Mouse (Mus musculus): ENCODE data around the gene Atxn1. TPM values are rescaled to one million over a fixed set of nuclear protein-coding genes. Genes with fewer than 3 reads are reported as not detected.

Atxn1 gene
- polyA plus RNA-seq, 1 experiment from 2014 or later = 8.5 TPM

- no peaks in the 10 kb centered on the region for H3K9me3 ChIP-seq
- H3K9ac ChIP-seq = no peak overlapping the region
- no peaks in the 10 kb centered on the region for H3K36me3 ChIP-seq
- peaks cover 32% of the 10 kb centered on the region for H3K4me1 ChIP-seq
- no peak overlapping the region for H3K4me3 ChIP-seq
- H3K4me2 ChIP-seq = no peak overlapping the region
- H3K27ac ChIP-seq = no peak overlapping the region
- H3K27me3 ChIP-seq = no peaks in the 10 kb centered on the region
- ATAC-seq (ENCODE audit: borderline replicate concordance, extremely low read depth, low FRiP score, low TSS enrichment) = peak; percentile 37; the same call in 1 of the 2 replicates
- 23% methylated on average over 6 of the region's 6 CpGs for WGBS
Measured at GRCm38 (mm10) chr13:45907181-45907691, 57.6 kb downstream of the Atxn1 start.

- Histone ChIP-seq H3K4me1 (peaks cover 32% of the 10 kb centered on the region), H3K36me3 (no peaks in the 10 kb centered on the region), H3K27ac (no peak overlapping the region), H3K9ac (no peak overlapping the region), H3K27me3 (no peaks in the 10 kb centered on the region), H3K4me2 (peak overlapping the region; percentile 3; the same call in 1 of the 2 replicates), H3K9me3 (no peaks in the 10 kb centered on the region), H3K4me3 (no peak overlapping the region)
- no peak for ATAC-seq (ENCODE audit: borderline replicate concordance, extremely low read depth, low FRiP score, low TSS enrichment)
- 35% methylated on average over 10 of the region's 10 CpGs for WGBS
Measured at GRCm38 (mm10) chr13:45906438-45907166, 58.2 kb downstream of the Atxn1 start.

GRCm38 (mm10) chr13:45904955-45905354 is 59.9 kb downstream of the Atxn1 start:
- H3K4me1 ChIP-seq = peaks cover 32% of the 10 kb centered on the region
- no peaks in the 10 kb centered on the region for H3K36me3 ChIP-seq
- H3K9ac ChIP-seq = no peak overlapping the region
- no peak for ATAC-seq (ENCODE audit: borderline replicate concordance, extremely low read depth, low FRiP score, low TSS enrichment)
- no peaks in the 10 kb centered on the region for H3K27me3 ChIP-seq
- 41% methylated on average over 4 of the region's 4 CpGs for WGBS
- H3K4me2 ChIP-seq = no peak overlapping the region
- no peaks in the 10 kb centered on the region for H3K9me3 ChIP-seq
- no peak overlapping the region for H3K4me3 ChIP-seq
- no peak overlapping the region for H3K27ac ChIP-seq

GRCm38 (mm10) chr13:45904456-45904855 is 60.4 kb downstream of the Atxn1 start:
- no peak for ATAC-seq (ENCODE audit: borderline replicate concordance, extremely low read depth, low FRiP score, low TSS enrichment)
- 57% methylated on average over 4 of the region's 4 CpGs for WGBS

GRCm38 (mm10) chr13:45903519-45904274 is 61.1 kb downstream of the Atxn1 start:
- 63% methylated on average over 12 of the region's 12 CpGs for WGBS
- Histone ChIP-seq H3K27ac (no peak overlapping the region), H3K9ac (no peak overlapping the region), H3K4me1 (peaks cover 32% of the 10 kb centered on the region), H3K9me3 (no peaks in the 10 kb centered on the region), H3K36me3 (no peaks in the 10 kb centered on the region), H3K4me3 (no peak overlapping the region), H3K4me2 (no peak overlapping the region), H3K27me3 (no peaks in the 10 kb centered on the region)
- ATAC-seq (ENCODE audit: borderline replicate concordance, extremely low read depth, low FRiP score, low TSS enrichment) = no peak

More at GRCm38 (mm10) chr13:45904456-45904855, 60.4 kb downstream of the Atxn1 start:
- no peaks in the 10 kb centered on the region for H3K9me3 ChIP-seq
- H3K4me2 ChIP-seq = no peak overlapping the region
- H3K9ac ChIP-seq = no peak overlapping the region
- H3K4me1 ChIP-seq = peaks cover 32% of the 10 kb centered on the region
- H3K27me3 ChIP-seq = no peaks in the 10 kb centered on the region
- H3K4me3 ChIP-seq = no peak overlapping the region
- no peaks in the 10 kb centered on the region for H3K36me3 ChIP-seq
- H3K27ac ChIP-seq = no peak overlapping the region

- 98% methylated on average over 5 of the region's 5 CpGs for WGBS
- H3K27ac ChIP-seq = no peak overlapping the region
- H3K9me3 ChIP-seq = no peaks in the 10 kb centered on the region
- no peak overlapping the region for H3K4me3 ChIP-seq
- H3K9ac ChIP-seq = no peak overlapping the region
- H3K27me3 ChIP-seq = no peaks in the 10 kb centered on the region
- no peak overlapping the region for H3K4me2 ChIP-seq
- H3K4me1 ChIP-seq = peaks cover 30% of the 10 kb centered on the region
- no peak for ATAC-seq (ENCODE audit: borderline replicate concordance, extremely low read depth, low FRiP score, low TSS enrichment)
- no peaks in the 10 kb centered on the region for H3K36me3 ChIP-seq
Measured at GRCm38 (mm10) chr13:45902457-45902856, 62.4 kb downstream of the Atxn1 start.

GRCm38 (mm10) chr13:45900776-45901175 is 64.0 kb downstream of the Atxn1 start:
- no peak overlapping the region for H3K4me2 ChIP-seq
- no peak overlapping the region for H3K27ac ChIP-seq
- peaks cover 17% of the 10 kb centered on the region for H3K4me1 ChIP-seq
- H3K27me3 ChIP-seq = no peaks in the 10 kb centered on the region
- no peaks in the 10 kb centered on the region for H3K36me3 ChIP-seq
- no peak for ATAC-seq (ENCODE audit: borderline replicate concordance, extremely low read depth, low FRiP score, low TSS enrichment)
- no peak overlapping the region for H3K9ac ChIP-seq
- no peak overlapping the region for H3K4me3 ChIP-seq
- 47% methylated on average over 8 of the region's 8 CpGs for WGBS
- H3K9me3 ChIP-seq = no peaks in the 10 kb centered on the region

GRCm38 (mm10) chr13:45897571-45897970 is 67.2 kb downstream of the Atxn1 start:
- WGBS = 36% methylated on average over 2 of the region's 2 CpGs
- H3K27ac ChIP-seq = no peak overlapping the region
- ATAC-seq (ENCODE audit: borderline replicate concordance, extremely low read depth, low FRiP score, low TSS enrichment) = no peak

GRCm38 (mm10) chr13:45894760-45895159 is 70.0 kb downstream of the Atxn1 start:
- H3K9ac ChIP-seq = no peak overlapping the region
- no peak overlapping the region for H3K27ac ChIP-seq
- no peak overlapping the region for H3K4me2 ChIP-seq
- no peak overlapping the region for H3K4me3 ChIP-seq
- peaks cover 8% of the 10 kb centered on the region; the same call in 1 of the 2 replicates for H3K4me1 ChIP-seq
- no peaks in the 10 kb centered on the region for H3K36me3 ChIP-seq
- no peaks in the 10 kb centered on the region for H3K9me3 ChIP-seq
- ATAC-seq (ENCODE audit: borderline replicate concordance, extremely low read depth, low FRiP score, low TSS enrichment) = no peak
- no peaks in the 10 kb centered on the region for H3K27me3 ChIP-seq
- 64% methylated on average over 10 of the region's 10 CpGs for WGBS

More at GRCm38 (mm10) chr13:45897571-45897970, 67.2 kb downstream of the Atxn1 start:
- Histone ChIP-seq H3K27me3 (no peaks in the 10 kb centered on the region), H3K9me3 (no peaks in the 10 kb centered on the region), H3K36me3 (no peaks in the 10 kb centered on the region), H3K4me1 (peaks cover 8% of the 10 kb centered on the region; the same call in 1 of the 2 replicates), H3K4me2 (no peak overlapping the region), H3K4me3 (no peak overlapping the region), H3K9ac (no peak overlapping the region)

GRCm38 (mm10) chr13:45894234-45894633 is 70.6 kb downstream of the Atxn1 start:
- no peaks in the 10 kb centered on the region for H3K9me3 ChIP-seq
- H3K36me3 ChIP-seq = no peaks in the 10 kb centered on the region
- no peak overlapping the region for H3K9ac ChIP-seq
- H3K4me1 ChIP-seq = peaks cover 8% of the 10 kb centered on the region; the same call in 1 of the 2 replicates
- H3K4me2 ChIP-seq = no peak overlapping the region
- no peak overlapping the region for H3K4me3 ChIP-seq
- ATAC-seq (ENCODE audit: borderline replicate concordance, extremely low read depth, low FRiP score, low TSS enrichment) = no peak
- 75% methylated on average over 6 of the region's 6 CpGs for WGBS
- H3K27ac ChIP-seq = no peak overlapping the region
- H3K27me3 ChIP-seq = no peaks in the 10 kb centered on the region

- Histone ChIP-seq H3K4me3 (no peak overlapping the region), H3K36me3 (no peaks in the 10 kb centered on the region), H3K27me3 (no peaks in the 10 kb centered on the region), H3K4me2 (no peak overlapping the region), H3K9ac (no peak overlapping the region), H3K9me3 (no peaks in the 10 kb centered on the region), H3K27ac (no peak overlapping the region), H3K4me1 (no peaks in the 10 kb centered on the region)
- WGBS = 69% methylated on average over 2 of the region's 2 CpGs
- ATAC-seq (ENCODE audit: borderline replicate concordance, extremely low read depth, low FRiP score, low TSS enrichment) = no peak
Measured at GRCm38 (mm10) chr13:45891073-45891472, 73.7 kb downstream of the Atxn1 start.

All from lung, embryonic 15.5 days (tissue).